Mouse (Mus musculus): ENCODE results near the gene Kif3b. TPM values are rescaled to one million over a fixed set of nuclear protein-coding genes. Genes with fewer than 3 reads are reported as not detected.
"Not testable (repeated sequence)": the region's sequence is repeated elsewhere in the genome, so short reads cannot be mapped to it uniquely, and the experiment has no call there.

Kif3b gene
- polyA plus RNA-seq, 1 experiment, result 4.9 TPM

DNA sequence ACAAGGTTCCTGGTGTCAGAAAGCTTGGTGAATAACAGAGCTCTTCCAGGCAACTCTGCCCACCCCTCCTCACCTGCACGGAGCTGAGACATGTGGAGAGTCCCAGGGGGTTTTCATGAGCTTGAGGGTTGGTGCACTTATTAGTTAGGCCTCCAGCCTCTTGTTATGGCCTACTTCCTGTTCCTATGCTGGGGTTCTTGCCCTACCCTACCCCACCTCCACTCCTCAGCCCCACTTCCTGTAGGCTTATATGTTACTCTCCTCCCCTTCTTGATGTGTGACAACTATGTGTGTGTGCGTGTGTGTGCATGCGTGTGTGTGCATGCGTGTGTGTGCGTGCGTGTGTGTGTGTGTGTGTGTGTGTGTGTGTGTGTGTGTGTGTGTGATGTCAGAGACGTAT is 28.2 kb upstream of the Kif3b start:
- Histone ChIP-seq H3K4me1 (ENCODE audit: control insufficient read depth, insufficient read depth, insufficient read length, low read length) (peaks cover 10% of the 10 kb centered on the region), H3K4me3 (ENCODE audit: low read depth, low read length) (no peak overlapping the region), H3K36me3 (ENCODE audit: control insufficient read depth, insufficient read depth, low read length) (peaks cover 22% of the 10 kb centered on the region), H3K27me3 (ENCODE audit: control insufficient read depth, insufficient read depth, low read length) (no peaks in the 10 kb centered on the region), H3K27ac (ENCODE audit: insufficient read depth, low read depth, low read length) (no peak overlapping the region)
- no peak for TF ChIP-seq POLR2A (IDR thresholded peaks at IDR 0.05; ENCODE audit: low read depth, low read length)
- TF ChIP-seq CTCF (IDR thresholded peaks at IDR 0.05; ENCODE audit: extremely low read depth, insufficient read length, insufficient replicate concordance, low read depth, low read length), result no peak
- 88% methylated on average over 7 of the region's 7 CpGs for WGBS

DNA sequence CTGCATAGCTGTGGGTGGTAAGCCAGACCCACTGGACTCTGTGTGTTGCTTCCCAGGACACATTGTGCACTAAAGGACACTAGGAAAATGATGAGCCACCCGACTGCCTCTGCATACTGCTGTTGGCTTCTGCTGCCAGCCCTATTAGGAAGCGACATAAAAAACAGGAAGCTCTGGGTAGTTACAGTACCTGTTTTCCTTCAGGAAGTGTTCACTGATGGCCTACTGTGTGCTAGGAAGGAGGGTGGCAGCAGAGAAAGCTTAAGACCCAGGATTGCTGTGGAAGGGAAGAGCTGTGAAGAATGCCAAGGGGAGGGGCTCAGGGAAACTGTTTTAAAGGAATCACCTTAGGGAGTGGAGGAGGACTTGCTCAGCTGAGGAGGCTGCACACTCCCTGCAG is 23.9 kb upstream of the Kif3b start:
- Histone ChIP-seq H3K4me1 (ENCODE audit: control insufficient read depth, insufficient read depth, insufficient read length, low read length) (peaks cover 7% of the 10 kb centered on the region), H3K27me3 (ENCODE audit: control insufficient read depth, insufficient read depth, low read length) (no peaks in the 10 kb centered on the region), H3K36me3 (ENCODE audit: control insufficient read depth, insufficient read depth, low read length) (peaks cover 15% of the 10 kb centered on the region), H3K27ac (ENCODE audit: insufficient read depth, low read depth, low read length) (no peak overlapping the region), H3K4me3 (ENCODE audit: low read depth, low read length) (no peak overlapping the region)
- WGBS, result 78% methylated on average over 2 of the region's 2 CpGs
- TF ChIP-seq CTCF (IDR thresholded peaks at IDR 0.05; ENCODE audit: extremely low read depth, insufficient read length, insufficient replicate concordance, low read depth, low read length), result no peak
- no peak for TF ChIP-seq POLR2A (IDR thresholded peaks at IDR 0.05; ENCODE audit: low read depth, low read length)

DNA sequence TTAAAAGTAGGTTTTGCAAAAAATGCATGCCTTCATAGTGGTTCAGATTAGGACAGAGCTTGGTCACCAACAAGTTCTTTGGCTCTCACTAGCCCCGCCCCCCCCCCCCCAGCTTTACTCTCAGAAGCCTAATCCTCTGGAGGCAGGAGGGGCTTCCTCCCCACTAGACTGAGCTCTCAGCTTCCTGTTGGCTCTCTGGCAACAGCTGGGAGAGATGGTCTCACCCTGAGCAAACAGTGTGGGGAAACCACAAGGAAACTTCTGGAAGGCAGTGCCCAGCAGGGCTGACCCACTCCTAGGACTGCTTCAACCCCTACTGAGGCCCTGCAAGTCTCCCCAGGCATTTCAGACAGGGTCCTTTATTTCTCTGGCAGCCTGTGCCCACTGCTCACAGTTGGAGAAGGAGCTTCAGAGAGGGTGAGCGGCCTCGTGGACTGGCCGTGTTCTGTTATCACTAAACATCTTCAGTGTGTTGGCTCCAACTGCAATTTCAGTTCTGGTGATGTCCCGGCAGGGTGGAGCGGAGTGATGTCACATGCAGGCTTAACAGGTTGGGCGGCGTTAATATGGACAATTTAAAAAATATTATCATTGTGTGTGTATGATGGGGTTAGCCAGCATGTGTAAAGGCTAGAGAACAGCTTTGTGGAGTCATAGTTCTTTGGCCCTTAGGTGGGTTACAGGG is 20.8 kb upstream of the Kif3b start:
- H3K27ac ChIP-seq (ENCODE audit: insufficient read depth, low read depth, low read length); H3K36me3 ChIP-seq (ENCODE audit: control insufficient read depth, insufficient read depth, low read length); H3K27me3 ChIP-seq (ENCODE audit: control insufficient read depth, insufficient read depth, low read length); H3K4me3 ChIP-seq (ENCODE audit: low read depth, low read length); H3K4me1 ChIP-seq (ENCODE audit: control insufficient read depth, insufficient read depth, insufficient read length, low read length): not testable (repeated sequence)
- 24% methylated on average over 8 of the region's 8 CpGs for WGBS

DNA sequence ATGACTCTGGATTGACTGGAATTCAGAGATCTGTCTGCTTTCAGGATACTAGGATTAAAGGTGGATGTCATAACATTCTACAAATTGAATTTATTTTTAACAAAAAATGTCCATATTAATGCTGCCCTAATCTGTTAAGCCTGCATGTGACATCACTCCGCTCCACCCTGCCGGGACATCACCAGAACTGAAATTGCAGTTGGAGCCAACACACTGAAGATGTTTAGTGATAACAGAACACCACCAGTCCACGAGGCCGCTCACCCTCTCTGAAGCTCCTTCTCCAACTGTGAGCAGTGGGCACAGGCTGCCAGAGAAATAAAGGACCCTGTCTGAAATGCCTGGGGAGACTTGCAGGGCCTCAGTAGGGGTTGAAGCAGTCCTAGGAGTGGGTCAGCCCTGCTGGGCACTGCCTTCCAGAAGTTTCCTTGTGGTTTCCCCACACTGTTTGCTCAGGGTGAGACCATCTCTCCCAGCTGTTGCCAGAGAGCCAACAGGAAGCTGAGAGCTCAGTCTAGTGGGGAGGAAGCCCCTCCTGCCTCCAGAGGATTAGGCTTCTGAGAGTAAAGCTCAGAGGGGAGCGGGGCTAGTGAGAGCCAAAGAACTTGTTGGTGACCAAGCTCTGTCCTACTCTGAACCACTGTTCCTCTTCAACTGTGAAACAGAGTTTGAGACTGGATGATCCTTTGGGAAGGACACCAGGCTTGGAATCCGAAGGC is 16.9 kb upstream of the Kif3b start:
- not testable (repeated sequence) for H3K27ac ChIP-seq (ENCODE audit: insufficient read depth, low read depth, low read length); H3K4me3 ChIP-seq (ENCODE audit: low read depth, low read length); H3K4me1 ChIP-seq (ENCODE audit: control insufficient read depth, insufficient read depth, insufficient read length, low read length); H3K36me3 ChIP-seq (ENCODE audit: control insufficient read depth, insufficient read depth, low read length); H3K27me3 ChIP-seq (ENCODE audit: control insufficient read depth, insufficient read depth, low read length)
- 68% methylated on average over 6 of the region's 6 CpGs for WGBS

DNA sequence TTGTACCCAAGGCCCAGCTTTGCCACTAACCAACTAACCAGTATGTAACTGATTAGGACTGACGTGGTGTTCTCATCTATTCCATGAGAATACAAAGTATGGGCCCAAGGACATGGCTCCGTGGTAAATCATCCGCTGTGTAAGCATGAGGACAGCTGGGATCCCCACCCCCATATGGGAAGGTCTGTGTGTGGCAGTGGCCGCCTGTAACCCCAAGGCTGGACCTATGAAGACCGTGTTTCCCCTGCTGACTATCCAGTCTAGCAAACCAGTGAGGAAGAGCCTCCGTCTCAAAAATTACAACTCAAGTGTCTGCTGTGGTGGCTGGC is 16.3 kb upstream of the Kif3b start:
- Histone ChIP-seq H3K27ac (ENCODE audit: insufficient read depth, low read depth, low read length) (no peak overlapping the region), H3K4me1 (ENCODE audit: control insufficient read depth, insufficient read depth, insufficient read length, low read length) (peaks cover 4% of the 10 kb centered on the region), H3K36me3 (ENCODE audit: control insufficient read depth, insufficient read depth, low read length) (no peaks in the 10 kb centered on the region), H3K27me3 (ENCODE audit: control insufficient read depth, insufficient read depth, low read length) (no peaks in the 10 kb centered on the region), H3K4me3 (ENCODE audit: low read depth, low read length) (no peak overlapping the region)
- 83% methylated on average over 6 of the region's 6 CpGs for WGBS
- no peak for TF ChIP-seq CTCF (IDR thresholded peaks at IDR 0.05; ENCODE audit: extremely low read depth, insufficient read length, insufficient replicate concordance, low read depth, low read length)

DNA sequence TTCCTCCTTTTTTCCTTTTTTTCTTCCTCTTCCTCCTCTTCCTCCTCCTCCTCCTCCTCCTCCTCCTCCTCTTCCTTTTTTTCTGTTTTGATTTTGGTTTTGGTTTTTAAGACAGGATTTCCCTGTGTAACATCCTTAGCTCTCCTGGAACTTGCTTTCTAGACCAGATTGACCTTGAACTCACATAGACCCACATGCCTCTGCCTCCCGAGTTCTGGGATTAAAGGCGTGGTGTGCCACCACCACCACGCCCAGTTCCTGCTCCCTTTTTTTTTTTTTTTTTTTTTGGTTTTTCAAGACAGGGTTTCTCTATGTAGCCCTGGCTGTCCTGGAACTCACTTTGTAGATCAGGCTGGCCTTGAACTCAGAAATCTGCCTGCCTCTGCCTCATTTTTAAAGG is 15.6 kb upstream of the Kif3b start:
- H3K27ac ChIP-seq (ENCODE audit: insufficient read depth, low read depth, low read length); H3K4me3 ChIP-seq (ENCODE audit: low read depth, low read length); H3K4me1 ChIP-seq (ENCODE audit: control insufficient read depth, insufficient read depth, insufficient read length, low read length); H3K36me3 ChIP-seq (ENCODE audit: control insufficient read depth, insufficient read depth, low read length); H3K27me3 ChIP-seq (ENCODE audit: control insufficient read depth, insufficient read depth, low read length): not testable (repeated sequence)
- 68% methylated on average over 3 of the region's 3 CpGs for WGBS

DNA sequence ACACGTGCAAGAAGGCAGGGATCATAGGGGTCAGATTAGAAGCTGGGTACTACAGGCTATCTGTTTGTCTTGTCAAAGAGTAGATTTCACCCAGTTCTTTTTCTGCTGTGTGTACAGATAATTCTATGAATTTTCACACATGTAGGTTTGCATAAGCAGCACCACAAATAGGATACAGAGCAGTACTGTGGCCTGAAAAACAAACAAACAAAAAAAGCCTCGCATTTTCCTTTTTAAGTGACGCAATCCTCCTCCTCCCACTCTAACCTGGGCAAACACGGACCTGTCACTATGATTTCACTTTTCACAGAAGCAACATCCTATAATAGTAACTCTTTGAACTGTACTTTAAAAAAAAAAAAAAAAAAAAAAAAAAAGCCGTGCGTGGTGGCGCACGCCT is 14.8 kb upstream of the Kif3b start:
- no peaks in the 10 kb centered on the region for H3K36me3 ChIP-seq (ENCODE audit: control insufficient read depth, insufficient read depth, low read length)
- WGBS, result 87% methylated on average over 8 of the region's 8 CpGs
- no peak overlapping the region for H3K27ac ChIP-seq (ENCODE audit: insufficient read depth, low read depth, low read length)
- no peaks in the 10 kb centered on the region for H3K4me1 ChIP-seq (ENCODE audit: control insufficient read depth, insufficient read depth, insufficient read length, low read length)
- H3K4me3 ChIP-seq (ENCODE audit: low read depth, low read length), result no peak overlapping the region
- no peak for TF ChIP-seq CTCF (IDR thresholded peaks at IDR 0.05; ENCODE audit: extremely low read depth, insufficient read length, insufficient replicate concordance, low read depth, low read length)
- no peak for TF ChIP-seq POLR2A (IDR thresholded peaks at IDR 0.05; ENCODE audit: low read depth, low read length)
- no peaks in the 10 kb centered on the region for H3K27me3 ChIP-seq (ENCODE audit: control insufficient read depth, insufficient read depth, low read length)

DNA sequence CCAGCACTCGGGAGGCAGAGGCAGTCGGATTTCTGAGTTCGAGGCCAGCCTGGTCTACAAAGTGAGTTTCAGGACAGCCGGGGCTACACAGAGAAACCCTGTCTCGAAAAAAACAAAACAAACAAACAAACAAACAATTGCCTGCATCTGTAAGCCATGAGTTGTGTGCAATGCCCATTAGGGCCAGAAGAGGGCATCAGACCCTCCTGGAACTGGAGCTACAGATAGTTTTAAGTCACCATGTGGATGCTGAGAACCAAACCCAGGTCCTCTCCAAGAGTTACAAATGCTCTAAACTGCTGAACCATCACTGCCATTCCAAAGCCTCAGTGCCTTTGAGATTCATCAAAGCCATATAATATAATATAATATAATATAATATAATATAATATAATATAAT is 14.4 kb upstream of the Kif3b start:
- H3K36me3 ChIP-seq (ENCODE audit: control insufficient read depth, insufficient read depth, low read length), result not testable (repeated sequence)

More for the DNA sequence above, 14.4 kb upstream of the Kif3b start:
- WGBS, result 95% methylated on average over 5 of the region's 5 CpGs
- not testable (repeated sequence) for H3K4me3 ChIP-seq (ENCODE audit: low read depth, low read length); H3K27me3 ChIP-seq (ENCODE audit: control insufficient read depth, insufficient read depth, low read length); H3K4me1 ChIP-seq (ENCODE audit: control insufficient read depth, insufficient read depth, insufficient read length, low read length); H3K27ac ChIP-seq (ENCODE audit: insufficient read depth, low read depth, low read length)

Data from small intestine, adult 2 months (tissue).